Mouse (Mus musculus) limb, embryonic 13.5 days (tissue): ENCODE results near the gene Ddhd1. TPM values are rescaled to one million over a fixed set of nuclear protein-coding genes. Genes with fewer than 3 reads are reported as not detected.

ENCODE experiments used
- ATAC-seq: fragments of 200-750 bp; cut with Nextera tagmentation; 2 replicates; pipeline ENCODE4 v1.8.0; 2017; ENCODE audit warnings: low read depth, moderate number of reproducible peaks, moderate TSS enrichment; ENCODE audit not compliant: low FRiP score
- H3K27ac ChIP-seq: fragments of 300-500 bp; sonication (generic); 2 replicates; pipeline ENCODE4 v1.5.1; 2015; ENCODE audit warnings: inconsistent platforms, mild to moderate bottlenecking, moderate library complexity
- H3K27me3 ChIP-seq: fragments of 300-500 bp; sonication (generic); 2 replicates; pipeline ENCODE4 v1.6.1; 2015; ENCODE audit warnings: mild to moderate bottlenecking, inconsistent platforms
- H3K36me3 ChIP-seq: fragments of 300-500 bp; sonication (generic); 2 replicates; pipeline ENCODE4 v1.6.1; 2015; ENCODE audit warnings: inconsistent platforms, mild to moderate bottlenecking, moderate library complexity
- H3K4me1 ChIP-seq: fragments of 300-500 bp; sonication (generic); 2 replicates; pipeline ENCODE4 v1.6.1; 2015; ENCODE audit warnings: inconsistent platforms
- H3K4me2 ChIP-seq: fragments of 300-500 bp; sonication (generic); replicated peaks from 2 replicates; pipeline ENCODE4 v1.6.1; 2015; ENCODE audit warnings: inconsistent platforms, mild to moderate bottlenecking, moderate library complexity
- H3K4me3 ChIP-seq: fragments of 300-500 bp; sonication (generic); 2 replicates; pipeline ENCODE4 v1.5.1; 2015; ENCODE audit warnings: moderate library complexity, mild to moderate bottlenecking, inconsistent platforms
- H3K9ac ChIP-seq: fragments of 300-500 bp; sonication (generic); 2 replicates; pipeline ENCODE4 v1.6.1; 2015; ENCODE audit warnings: mild to moderate bottlenecking, inconsistent platforms
- H3K9me3 ChIP-seq: fragments of 300-500 bp; sonication (generic); 2 replicates; pipeline ENCODE4 v1.6.1; 2016; ENCODE audit warnings: inconsistent platforms
- WGBS: fragments of 180-500 bp; shearing (Covaris S2); methylation state at CpG from one replicate; pipeline ENCODE4 v1.1.7; 2015; 5-methylcytosine and 5-hydroxymethylcytosine counted together
- polyA plus RNA-seq: library from polyadenylated mRNA; unstranded; fragments of >200 nt; fragmentation: Nextera tagmentation; extraction: Ambion mirVana; gene quantifications from 2 replicates; pipeline ENCODE4 v1.2.1, GENCODE M21; 2015

The Ddhd1 gene
- polyA plus RNA-seq, 1 experiment from 2014 or later: 5.9 TPM

- Histone ChIP-seq H3K4me2 (no peak overlapping the region), H3K9me3 (no peaks in the 10 kb centered on the region), H3K27ac (no peak overlapping the region), H3K4me1 (peaks cover 7% of the 10 kb centered on the region), H3K36me3 (no peaks in the 10 kb centered on the region), H3K27me3 (no peaks in the 10 kb centered on the region), H3K9ac (no peak overlapping the region), H3K4me3 (no peak overlapping the region)
- 24% methylated on average over 5 of the region's 5 CpGs for WGBS
- no peak for ATAC-seq
Observed at GRCm38 (mm10) chr14:45661575-45661974, 3.6 kb upstream of the Ddhd1 start.

GRCm38 (mm10) chr14:45660315-45660714 is 2.4 kb upstream of the Ddhd1 start:
- H3K36me3 ChIP-seq: no peaks in the 10 kb centered on the region
- ATAC-seq: no peak
- H3K9me3 ChIP-seq: no peaks in the 10 kb centered on the region
- no peak overlapping the region for H3K27ac ChIP-seq
- H3K4me2 ChIP-seq: no peak overlapping the region
- H3K9ac ChIP-seq: no peak overlapping the region
- H3K27me3 ChIP-seq: no peaks in the 10 kb centered on the region
- peaks cover 19% of the 10 kb centered on the region for H3K4me1 ChIP-seq
- no peak overlapping the region for H3K4me3 ChIP-seq
- WGBS: 95% methylated on average over 1 of the region's 1 CpGs

- peaks cover 25% of the 10 kb centered on the region for H3K4me1 ChIP-seq
- ATAC-seq: peak; percentile 17; the same call in 1 of the 2 replicates
- no peaks in the 10 kb centered on the region for H3K27me3 ChIP-seq
- peak overlapping the region; percentile 86 for H3K9ac ChIP-seq
- peak overlapping the region; percentile 98 for H3K4me2 ChIP-seq
- H3K27ac ChIP-seq: peak overlapping the region; percentile 85
- H3K4me3 ChIP-seq: peak overlapping the region; percentile 65
- H3K36me3 ChIP-seq: no peaks in the 10 kb centered on the region
- under 1% methylated on average over 69 of the region's 69 CpGs for WGBS
- H3K9me3 ChIP-seq: no peaks in the 10 kb centered on the region
Observed at GRCm38 (mm10) chr14:45656831-45657640, 907 bp downstream of the Ddhd1 start.

GRCm38 (mm10) chr14:45654876-45655416 is 3.0 kb downstream of the Ddhd1 start:
- H3K36me3 ChIP-seq: no peaks in the 10 kb centered on the region
- no peaks in the 10 kb centered on the region for H3K27me3 ChIP-seq
- ATAC-seq: no peak
- no peak overlapping the region for H3K4me3 ChIP-seq
- H3K4me1 ChIP-seq: peaks cover 29% of the 10 kb centered on the region
- H3K4me2 ChIP-seq: peak overlapping the region; percentile 98
- 79% methylated on average over 13 of the region's 13 CpGs for WGBS
- H3K9me3 ChIP-seq: no peaks in the 10 kb centered on the region
- no peak overlapping the region for H3K9ac ChIP-seq
- H3K27ac ChIP-seq: no peak overlapping the region

- no peak for ATAC-seq
- Histone ChIP-seq H3K36me3 (no peaks in the 10 kb centered on the region), H3K27ac (no peak overlapping the region), H3K4me1 (peaks cover 36% of the 10 kb centered on the region), H3K27me3 (no peaks in the 10 kb centered on the region), H3K9me3 (no peaks in the 10 kb centered on the region), H3K4me2 (no peak overlapping the region), H3K4me3 (no peak overlapping the region), H3K9ac (no peak overlapping the region)
- 81% methylated on average over 2 of the region's 2 CpGs for WGBS
Observed at GRCm38 (mm10) chr14:45653756-45654155, 4.2 kb downstream of the Ddhd1 start.

- Histone ChIP-seq H3K9ac (no peak overlapping the region), H3K27ac (no peak overlapping the region), H3K9me3 (no peaks in the 10 kb centered on the region), H3K4me3 (no peak overlapping the region), H3K4me1 (peaks cover 12% of the 10 kb centered on the region; the same call in 1 of the 2 replicates), H3K27me3 (no peaks in the 10 kb centered on the region), H3K36me3 (no peaks in the 10 kb centered on the region), H3K4me2 (no peak overlapping the region)
- WGBS: 62% methylated on average over 11 of the region's 11 CpGs
- no peak for ATAC-seq
Observed at GRCm38 (mm10) chr14:45648999-45649818, 8.7 kb downstream of the Ddhd1 start.

- no peak for ATAC-seq
- Histone ChIP-seq H3K4me3 (no peak overlapping the region), H3K4me2 (no peak overlapping the region), H3K27me3 (no peaks in the 10 kb centered on the region), H3K36me3 (no peaks in the 10 kb centered on the region), H3K4me1 (peaks cover 12% of the 10 kb centered on the region; the same call in 1 of the 2 replicates), H3K9me3 (no peaks in the 10 kb centered on the region), H3K9ac (no peak overlapping the region), H3K27ac (no peak overlapping the region)
- 77% methylated on average over 3 of the region's 3 CpGs for WGBS
Observed at GRCm38 (mm10) chr14:45648144-45648543, 9.8 kb downstream of the Ddhd1 start.

GRCm38 (mm10) chr14:45647632-45648031 is 10.3 kb downstream of the Ddhd1 start:
- ATAC-seq: no peak

GRCm38 (mm10) chr14:45647175-45647574 is 10.8 kb downstream of the Ddhd1 start:
- no peak overlapping the region for H3K9ac ChIP-seq
- peaks cover 15% of the 10 kb centered on the region; the same call in 1 of the 2 replicates for H3K4me1 ChIP-seq
- H3K4me2 ChIP-seq: no peak overlapping the region
- 80% methylated on average over 7 of the region's 7 CpGs for WGBS
- H3K27ac ChIP-seq: no peak overlapping the region
- no peaks in the 10 kb centered on the region for H3K9me3 ChIP-seq
- H3K4me3 ChIP-seq: no peak overlapping the region
- no peaks in the 10 kb centered on the region for H3K27me3 ChIP-seq
- H3K36me3 ChIP-seq: no peaks in the 10 kb centered on the region
- ATAC-seq: no peak

More at GRCm38 (mm10) chr14:45647632-45648031, 10.3 kb downstream of the Ddhd1 start:
- no peak overlapping the region for H3K27ac ChIP-seq
- no peaks in the 10 kb centered on the region for H3K27me3 ChIP-seq
- peaks cover 12% of the 10 kb centered on the region; the same call in 1 of the 2 replicates for H3K4me1 ChIP-seq
- no peaks in the 10 kb centered on the region for H3K36me3 ChIP-seq
- no peak overlapping the region for H3K4me3 ChIP-seq
- WGBS: 93% methylated on average over 11 of the region's 11 CpGs
- H3K9me3 ChIP-seq: no peaks in the 10 kb centered on the region
- no peak overlapping the region for H3K4me2 ChIP-seq
- H3K9ac ChIP-seq: no peak overlapping the region

GRCm38 (mm10) chr14:45644786-45645185 is 13.2 kb downstream of the Ddhd1 start:
- no peaks in the 10 kb centered on the region for H3K27me3 ChIP-seq
- no peak overlapping the region for H3K9ac ChIP-seq
- no peak overlapping the region for H3K4me3 ChIP-seq
- 33% methylated on average over 1 of the region's 1 CpGs for WGBS
- H3K4me2 ChIP-seq: no peak overlapping the region
- H3K27ac ChIP-seq: no peak overlapping the region
- no peak for ATAC-seq
- no peaks in the 10 kb centered on the region for H3K9me3 ChIP-seq
- no peaks in the 10 kb centered on the region for H3K36me3 ChIP-seq
- peaks cover 14% of the 10 kb centered on the region; the same call in 1 of the 2 replicates for H3K4me1 ChIP-seq

- no peak overlapping the region for H3K4me2 ChIP-seq
- no peak for ATAC-seq
- H3K27me3 ChIP-seq: no peaks in the 10 kb centered on the region
- H3K4me3 ChIP-seq: no peak overlapping the region
- H3K36me3 ChIP-seq: no peaks in the 10 kb centered on the region
- WGBS: 57% methylated on average over 7 of the region's 7 CpGs
- H3K27ac ChIP-seq: no peak overlapping the region
- peaks cover 12% of the 10 kb centered on the region; the same call in 1 of the 2 replicates for H3K4me1 ChIP-seq
- no peaks in the 10 kb centered on the region for H3K9me3 ChIP-seq
- no peak overlapping the region for H3K9ac ChIP-seq
Observed at GRCm38 (mm10) chr14:45644202-45644601, 13.7 kb downstream of the Ddhd1 start.

GRCm38 (mm10) chr14:45643461-45643860 is 14.5 kb downstream of the Ddhd1 start:
- 53% methylated on average over 3 of the region's 3 CpGs for WGBS
- no peak overlapping the region for H3K27ac ChIP-seq
- H3K36me3 ChIP-seq: no peaks in the 10 kb centered on the region
- ATAC-seq: no peak
- H3K27me3 ChIP-seq: no peaks in the 10 kb centered on the region
- H3K9ac ChIP-seq: no peak overlapping the region
- H3K4me3 ChIP-seq: no peak overlapping the region
- peaks cover 6% of the 10 kb centered on the region; the same call in 1 of the 2 replicates for H3K4me1 ChIP-seq
- H3K4me2 ChIP-seq: no peak overlapping the region
- H3K9me3 ChIP-seq: no peaks in the 10 kb centered on the region
